Mouse (Mus musculus) embryonic fibroblast, embryonic 13.5 days (primary cell): ENCODE measurements at regions not wholly inside any gene's neighbourhood (a gene's known extent, or its start where the extent isn't known, plus 50 kb on each side); places are given as distances from the start of the nearest gene placed in this dataset.

Experiments
- H3K27ac ChIP-seq: 2 replicates; pipeline ENCODE4 v1.5.1; 2012; ENCODE audit warnings: low read length, control low read depth, inconsistent platforms; ENCODE audit not compliant: insufficient read depth
- H3K4me1 ChIP-seq: 2 replicates; pipeline ENCODE4 v1.6.1; 2011; ENCODE audit warnings: low read length; ENCODE audit not compliant: control insufficient read depth, insufficient read depth
- H3K4me3 ChIP-seq: 2 replicates; pipeline ENCODE4 v1.5.1; 2011; ENCODE audit warnings: mild to moderate bottlenecking, control low read depth, low read length; ENCODE audit not compliant: insufficient read depth
- CTCF ChIP-seq: IDR thresholded peaks from 2 replicates; pipeline ENCODE4 v1.5.1; 2011; ENCODE audit warnings: mild to moderate bottlenecking, control low read depth, low read length, moderate library complexity, borderline replicate concordance; ENCODE audit not compliant: insufficient read depth
- POLR2A ChIP-seq: IDR thresholded peaks from 2 replicates; pipeline ENCODE4 v1.6.1; 2011; ENCODE audit warnings: low read depth, mild to moderate bottlenecking, control low read depth, low read length, moderate library complexity

GRCm38 (mm10) chr12:107423923-107424322 lies 64.5 kb upstream of the 3110018I06Rik start:
- H3K4me3 ChIP-seq, result no peak overlapping the region
- TF ChIP-seq POLR2A, result no peak
- TF ChIP-seq CTCF, result no peak
- H3K27ac ChIP-seq, result no peak overlapping the region
- H3K4me1 ChIP-seq, result no peaks in the 10 kb centered on the region

- H3K4me3 ChIP-seq, result no peak overlapping the region
- no peak overlapping the region for H3K27ac ChIP-seq
- TF ChIP-seq POLR2A, result no peak
- TF ChIP-seq CTCF, result no peak
- peaks cover 3% of the 10 kb centered on the region; the same call in 1 of the 2 replicates for H3K4me1 ChIP-seq
These were observed 49.9 kb upstream of the 3110018I06Rik start for GRCm38 (mm10) chr12:107438506-107438905.
